Mouse (Mus musculus) thymus, adult 2 months (tissue): Measurements from ENCODE around the gene Casz1. TPM values are rescaled to one million over a fixed set of nuclear protein-coding genes. Genes with fewer than 3 reads are reported as not detected.

Source experiments
- DNase-seq: peaks from one replicate; pipeline ENCODE4 v3.0.0; 2021
- H3K27ac ChIP-seq: fragments of 200-500 bp; 2 replicates; pipeline ENCODE4 v1.5.1; 2012; ENCODE audit warnings: low read length, control low read depth; ENCODE audit not compliant: control insufficient read depth, insufficient read depth
- H3K27me3 ChIP-seq: fragments of 200-500 bp; 2 replicates; pipeline ENCODE4 v1.6.1; 2012; ENCODE audit warnings: mild to moderate bottlenecking, low read length, moderate library complexity, mixed read lengths; ENCODE audit not compliant: control insufficient read depth, insufficient read depth
- H3K36me3 ChIP-seq: fragments of 200-500 bp; 2 replicates; pipeline ENCODE4 v1.6.1; 2012; ENCODE audit warnings: mild to moderate bottlenecking, low read length, moderate library complexity; ENCODE audit not compliant: control insufficient read depth, insufficient read depth
- H3K4me1 ChIP-seq: fragments of 200-500 bp; replicated peaks from 2 replicates; pipeline ENCODE4 v1.6.1; 2012; ENCODE audit warnings: low read length; ENCODE audit not compliant: control insufficient read depth, insufficient read depth
- H3K4me3 ChIP-seq: fragments of 200-500 bp; 2 replicates; pipeline ENCODE4 v1.5.1; 2012; ENCODE audit warnings: mild to moderate bottlenecking, low read length, control low read depth, moderate library complexity; ENCODE audit not compliant: control insufficient read depth, insufficient read depth
- CTCF ChIP-seq: fragments of 200-500 bp; IDR thresholded peaks from 2 replicates; pipeline ENCODE4 v1.5.1; 2012; ENCODE audit warnings: mild to moderate bottlenecking, control low read depth, low read length, moderate library complexity, borderline replicate concordance; ENCODE audit not compliant: control insufficient read depth, poor library complexity, insufficient read depth; ENCODE audit errors: extremely low read depth
- POLR2A ChIP-seq: fragments of 200-500 bp; IDR thresholded peaks from 2 replicates; pipeline ENCODE4 v1.6.1; 2012; ENCODE audit warnings: mild to moderate bottlenecking, low read length, control low read depth, moderate library complexity; ENCODE audit not compliant: control insufficient read depth, poor library complexity, insufficient read depth; ENCODE audit errors: extremely low read depth
- WGBS: fragments of 180-500 bp; shearing (Covaris S2); methylation state at CpG from one replicate; pipeline ENCODE4 v1.1.7; 2018; 5-methylcytosine and 5-hydroxymethylcytosine counted together
- polyA plus RNA-seq: library from polyadenylated mRNA; depleted of rRNA; stranded (reverse); fragments of >200 nt; gene quantifications from 2 replicates; pipeline ENCODE4 v1.2.3, GENCODE M21; 2012

The Casz1 gene
- polyA plus RNA-seq, 1 experiment, result 5.8 TPM

GRCm38 (mm10) chr4:148797475-148798324, 6.5 kb upstream of the Casz1 start:
- no peak overlapping the region for H3K4me3 ChIP-seq
- 67% methylated on average over 12 of the region's 12 CpGs for WGBS
- TF ChIP-seq CTCF, result no peak
- TF ChIP-seq POLR2A, result no peak
- no peaks in the 10 kb centered on the region; the same call in 1 of the 2 replicates for H3K27me3 ChIP-seq
- no peak overlapping the region for H3K27ac ChIP-seq
- no peak for DNase-seq
- no peaks in the 10 kb centered on the region for H3K36me3 ChIP-seq
- H3K4me1 ChIP-seq, result no peaks in the 10 kb centered on the region

- peaks cover 18% of the 10 kb centered on the region for H3K27me3 ChIP-seq
- no peaks in the 10 kb centered on the region for H3K4me1 ChIP-seq
- WGBS, result 63% methylated on average over 4 of the region's 4 CpGs
- no peaks in the 10 kb centered on the region for H3K36me3 ChIP-seq
- no peak overlapping the region for H3K4me3 ChIP-seq
- H3K27ac ChIP-seq, result no peak overlapping the region
- TF ChIP-seq CTCF (no peak), POLR2A (no peak)
- DNase-seq, result no peak
Observed at GRCm38 (mm10) chr4:148803031-148803430, 1.2 kb upstream of the Casz1 start.

- TF ChIP-seq POLR2A, result no peak
- TF ChIP-seq CTCF, result no peak
- WGBS, result 26% methylated on average over 10 of the region's 10 CpGs
- no peak overlapping the region for H3K27ac ChIP-seq
- no peaks in the 10 kb centered on the region for H3K4me1 ChIP-seq
- no peak for DNase-seq
- H3K27me3 ChIP-seq, result peaks cover 18% of the 10 kb centered on the region
- H3K36me3 ChIP-seq, result no peaks in the 10 kb centered on the region
- no peak overlapping the region for H3K4me3 ChIP-seq
Observed at GRCm38 (mm10) chr4:148803636-148804035, 593 bp upstream of the Casz1 start.

- H3K4me1 ChIP-seq, result no peaks in the 10 kb centered on the region
- no peak for DNase-seq
- H3K27ac ChIP-seq, result no peak overlapping the region
- 5% methylated on average over 16 of the region's 16 CpGs for WGBS
- H3K36me3 ChIP-seq, result no peaks in the 10 kb centered on the region
- TF ChIP-seq POLR2A (no peak), CTCF (no peak)
- peaks cover 18% of the 10 kb centered on the region for H3K27me3 ChIP-seq
- peak overlapping the region; percentile 7; the same call in 1 of the 2 replicates for H3K4me3 ChIP-seq
Observed at GRCm38 (mm10) chr4:148804780-148805160, 541 bp downstream of the Casz1 start.

- TF ChIP-seq POLR2A (no peak), CTCF (no peak)
- WGBS, result 3% methylated on average over 42 of the region's 42 CpGs
- no peaks in the 10 kb centered on the region for H3K4me1 ChIP-seq
- no peak for DNase-seq
- peak overlapping the region; percentile 8; the same call in 1 of the 2 replicates for H3K4me3 ChIP-seq
- H3K36me3 ChIP-seq, result no peaks in the 10 kb centered on the region
- peaks cover 18% of the 10 kb centered on the region for H3K27me3 ChIP-seq
- H3K27ac ChIP-seq, result no peak overlapping the region
Observed at GRCm38 (mm10) chr4:148805161-148805810, 1.1 kb downstream of the Casz1 start.

GRCm38 (mm10) chr4:148805811-148806747, 1.9 kb downstream of the Casz1 start:
- H3K27me3 ChIP-seq, result peaks cover 20% of the 10 kb centered on the region
- DNase-seq, result no peak
- H3K4me1 ChIP-seq, result no peaks in the 10 kb centered on the region
- H3K36me3 ChIP-seq, result no peaks in the 10 kb centered on the region
- H3K4me3 ChIP-seq, result 0 out of 2 replicates have a peak overlapping the region, but pooled peaks have one; percentile 8
- no peak overlapping the region for H3K27ac ChIP-seq
- WGBS, result 3% methylated on average over 64 of the region's 64 CpGs
- no peak for TF ChIP-seq POLR2A
- no peak for TF ChIP-seq CTCF
